Mouse (Mus musculus) intestine, embryonic 14.5 days (tissue): ENCODE measurements at regions not wholly inside any gene's neighbourhood (a gene's known extent, or its start where the extent isn't known, plus 50 kb on each side); places are given as distances from the start of the nearest gene placed in this dataset.

Experiments used
- ATAC-seq: fragments of 200-750 bp; cut with Nextera tagmentation; replicated peaks from 2 replicates; pipeline ENCODE4 v1.8.0; 2017; ENCODE audit warnings: low read depth, moderate number of reproducible peaks, moderate TSS enrichment, moderate library complexity; ENCODE audit not compliant: low FRiP score, low TSS enrichment
- DNase-seq: peaks from one replicate; pipeline ENCODE4 v3.0.0-alpha.2; 2018; ENCODE audit warnings: low spot score
- H3K27ac ChIP-seq: fragments of 300-500 bp; sonication (generic); 2 replicates; pipeline ENCODE4 v1.5.1; 2014; ENCODE audit warnings: low read depth, mild to moderate bottlenecking, control low read depth
- H3K27me3 ChIP-seq: fragments of 300-500 bp; sonication (generic); replicated peaks from 2 replicates; pipeline ENCODE4 v1.6.1; 2014; ENCODE audit warnings: low read length, control low read depth; ENCODE audit not compliant: control insufficient read depth, insufficient read depth
- H3K36me3 ChIP-seq: fragments of 300-500 bp; sonication (generic); 2 replicates; pipeline ENCODE4 v1.6.1; 2014; ENCODE audit warnings: low read length, control low read depth; ENCODE audit not compliant: control insufficient read depth, insufficient read depth
- H3K4me1 ChIP-seq: fragments of 300-500 bp; sonication (generic); replicated peaks from 2 replicates; pipeline ENCODE4 v1.6.1; 2014; ENCODE audit warnings: low read length, control low read depth, mixed read lengths; ENCODE audit not compliant: control insufficient read depth, insufficient read depth
- H3K4me2 ChIP-seq: fragments of 300-500 bp; sonication (generic); 2 replicates; pipeline ENCODE4 v1.6.1; 2014; ENCODE audit warnings: low read length
- H3K4me3 ChIP-seq: fragments of 300-500 bp; sonication (generic); 2 replicates; pipeline ENCODE4 v1.5.1; 2014; ENCODE audit warnings: low read depth, low read length, control low read depth, mixed read lengths
- H3K9ac ChIP-seq: fragments of 300-500 bp; sonication (generic); 2 replicates; pipeline ENCODE4 v1.6.1; 2014; ENCODE audit warnings: mild to moderate bottlenecking, low read length
- H3K9me3 ChIP-seq: fragments of 300-500 bp; sonication (generic); 2 replicates; pipeline ENCODE4 v1.6.1; 2016; ENCODE audit warnings: low read length, control low read depth; ENCODE audit not compliant: control insufficient read depth
- WGBS: fragments of 180-500 bp; shearing (Covaris S2); extraction: QIAGEN DNeasy Blood & Tissue Kit; methylation state at CpG from one replicate; pipeline ENCODE4 v1.1.7; 2014; 5-methylcytosine and 5-hydroxymethylcytosine counted together

- Histone ChIP-seq H3K27ac (no peak overlapping the region), H3K4me1 (no peaks in the 10 kb centered on the region), H3K9ac (no peak overlapping the region), H3K4me2 (no peak overlapping the region), H3K4me3 (no peak overlapping the region), H3K9me3 (no peaks in the 10 kb centered on the region), H3K27me3 (no peaks in the 10 kb centered on the region), H3K36me3 (no peaks in the 10 kb centered on the region)
- 71% methylated on average over 3 of the region's 3 CpGs for WGBS
- ATAC-seq = no peak
- no peak for DNase-seq
Observed at GRCm38 (mm10) chr1:185662336-185662735, 207.7 kb downstream of the Slc30a10 start.

- Histone ChIP-seq H3K9ac (no peak overlapping the region), H3K9me3 (no peaks in the 10 kb centered on the region), H3K27ac (no peak overlapping the region), H3K4me2 (no peak overlapping the region), H3K36me3 (no peaks in the 10 kb centered on the region), H3K27me3 (no peaks in the 10 kb centered on the region), H3K4me1 (no peaks in the 10 kb centered on the region), H3K4me3 (no peak overlapping the region)
- 77% methylated on average over 5 of the region's 5 CpGs for WGBS
- ATAC-seq (no peak), DNase-seq (no peak)
Observed at GRCm38 (mm10) chr1:185670029-185670741, 215.5 kb downstream of the Slc30a10 start.

- H3K27me3 ChIP-seq = no peaks in the 10 kb centered on the region
Observed at GRCm38 (mm10) chr1:185672940-185673339, 218.3 kb downstream of the Slc30a10 start.

GRCm38 (mm10) chr1:185675674-185676420 lies 221.2 kb downstream of the Slc30a10 start:
- Histone ChIP-seq H3K4me1 (no peaks in the 10 kb centered on the region), H3K27me3 (no peaks in the 10 kb centered on the region)

More at GRCm38 (mm10) chr1:185672940-185673339, 218.3 kb downstream of the Slc30a10 start:
- Histone ChIP-seq H3K9ac (no peak overlapping the region), H3K27ac (no peak overlapping the region), H3K36me3 (no peaks in the 10 kb centered on the region), H3K4me3 (no peak overlapping the region), H3K9me3 (no peaks in the 10 kb centered on the region), H3K4me2 (no peak overlapping the region), H3K4me1 (no peaks in the 10 kb centered on the region)
- no peak for ATAC-seq
- no peak for DNase-seq
- WGBS = 64% methylated on average over 3 of the region's 3 CpGs

GRCm38 (mm10) chr1:185681610-185682457 lies 227.2 kb downstream of the Slc30a10 start:
- ATAC-seq (peak; percentile 62; the same call in 1 of the 2 replicates), DNase-seq (peak; percentile 94)
- no peak overlapping the region for H3K4me3 ChIP-seq
- 0 out of 2 replicates have a peak, but pooled peaks cover 5% of the 10 kb centered on the region for H3K4me1 ChIP-seq
- H3K27ac ChIP-seq = no peak overlapping the region
- 24% methylated on average over 21 of the region's 21 CpGs for WGBS
- no peaks in the 10 kb centered on the region for H3K27me3 ChIP-seq
- H3K9ac ChIP-seq = no peak overlapping the region
- no peaks in the 10 kb centered on the region for H3K36me3 ChIP-seq
- H3K4me2 ChIP-seq = peak overlapping the region; percentile 34
- no peaks in the 10 kb centered on the region for H3K9me3 ChIP-seq

More at GRCm38 (mm10) chr1:185675674-185676420, 221.2 kb downstream of the Slc30a10 start:
- no peak for DNase-seq
- ATAC-seq = no peak
- Histone ChIP-seq H3K27ac (no peak overlapping the region), H3K9ac (no peak overlapping the region), H3K4me2 (no peak overlapping the region), H3K36me3 (no peaks in the 10 kb centered on the region), H3K9me3 (no peaks in the 10 kb centered on the region), H3K4me3 (no peak overlapping the region)
- 66% methylated on average over 11 of the region's 11 CpGs for WGBS

GRCm38 (mm10) chr1:185682458-185682750 lies 227.8 kb downstream of the Slc30a10 start:
- H3K9me3 ChIP-seq = no peaks in the 10 kb centered on the region
- no peak overlapping the region for H3K27ac ChIP-seq
- 47% methylated on average over 3 of the region's 3 CpGs for WGBS
- no peak overlapping the region for H3K9ac ChIP-seq
- DNase-seq = no peak
- no peak overlapping the region for H3K4me3 ChIP-seq
- H3K27me3 ChIP-seq = no peaks in the 10 kb centered on the region
- no peak for ATAC-seq
- H3K36me3 ChIP-seq = no peaks in the 10 kb centered on the region
- 0 out of 2 replicates have a peak, but pooled peaks cover 5% of the 10 kb centered on the region for H3K4me1 ChIP-seq
- H3K4me2 ChIP-seq = no peak overlapping the region

- 80% methylated on average over 9 of the region's 9 CpGs for whole genome bisulfite sequencing
- H3K27ac ChIP-seq = no peak overlapping the region
- no peak for DNase-seq
- H3K9me3 ChIP-seq = no peaks in the 10 kb centered on the region
- H3K36me3 ChIP-seq = no peaks in the 10 kb centered on the region
- no peak overlapping the region for H3K9ac ChIP-seq
- ATAC-seq = no peak
- H3K4me1 ChIP-seq = 0 out of 2 replicates have a peak, but pooled peaks cover 5% of the 10 kb centered on the region
- no peaks in the 10 kb centered on the region for H3K27me3 ChIP-seq
- H3K4me2 ChIP-seq = no peak overlapping the region
- H3K4me3 ChIP-seq = no peak overlapping the region
Observed at GRCm38 (mm10) chr1:185684638-185685037, 230.0 kb downstream of the Slc30a10 start.

GRCm38 (mm10) chr1:185688506-185688905 lies 233.9 kb downstream of the Slc30a10 start:
- no peak for DNase-seq
- Histone ChIP-seq H3K9me3 (no peaks in the 10 kb centered on the region), H3K36me3 (no peaks in the 10 kb centered on the region)

More at GRCm38 (mm10) chr1:185688506-185688905, 233.9 kb downstream of the Slc30a10 start:
- no peak overlapping the region for H3K4me2 ChIP-seq
- no peak overlapping the region for H3K9ac ChIP-seq
- WGBS = 96% methylated on average over 10 of the region's 10 CpGs
- H3K4me3 ChIP-seq = no peak overlapping the region
- no peak overlapping the region for H3K27ac ChIP-seq
- no peak for ATAC-seq
- no peaks in the 10 kb centered on the region for H3K4me1 ChIP-seq
- no peaks in the 10 kb centered on the region for H3K27me3 ChIP-seq
